Mouse (Mus musculus): Measurements from ENCODE around the gene Stx1a.

DNA sequence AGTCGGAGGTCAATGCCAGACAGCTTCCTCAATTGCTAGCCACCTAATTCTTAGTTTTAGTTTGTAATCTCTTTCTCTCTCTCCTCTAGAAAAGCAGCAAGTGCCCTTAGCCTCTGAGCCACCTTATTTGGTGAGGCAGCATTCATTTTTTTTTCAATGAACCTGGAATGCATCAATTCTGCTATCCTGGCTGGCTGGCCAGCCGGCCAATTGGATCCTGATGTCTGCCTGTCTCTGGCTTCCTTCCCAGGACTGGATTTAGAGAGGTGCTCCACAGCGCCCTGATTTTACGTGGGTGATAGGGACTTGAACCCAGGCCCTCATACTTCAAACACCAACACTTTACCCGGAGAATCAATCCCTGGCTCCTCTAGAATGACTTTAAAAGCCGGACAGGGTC lies 24.9 kb upstream of the Stx1a start:
- TF ChIP-seq POLR2A (IDR thresholded peaks at IDR 0.05; ENCODE audit: control insufficient read depth, extremely low read depth, insufficient read depth, low read length, poor library complexity) (no peak), CTCF (IDR thresholded peaks at IDR 0.05; ENCODE audit: borderline replicate concordance, control insufficient read depth, extremely low read depth, insufficient read depth, low read length, poor library complexity) (no peak)
